Mouse (Mus musculus) gonadal fat pad, adult 2 months (tissue): ENCODE results near the gene Acap3. TPM values are rescaled to one million over a fixed set of nuclear protein-coding genes. Genes with fewer than 3 reads are reported as not detected.

Experiments
- DNase-seq: peaks from one replicate; pipeline ENCODE4 v3.0.0-alpha.2; 2012; ENCODE audit warnings: low read depth
- polyA plus RNA-seq: library from polyadenylated mRNA; depleted of rRNA; stranded (reverse); fragments of >200 nt; gene quantifications from 2 replicates; pipeline ENCODE4 v1.2.3, GENCODE M21; 2012; rRNA removed

The Acap3 gene
- polyA plus RNA-seq = 27.7 and 28.2 TPM in 2 replicates

DNA sequence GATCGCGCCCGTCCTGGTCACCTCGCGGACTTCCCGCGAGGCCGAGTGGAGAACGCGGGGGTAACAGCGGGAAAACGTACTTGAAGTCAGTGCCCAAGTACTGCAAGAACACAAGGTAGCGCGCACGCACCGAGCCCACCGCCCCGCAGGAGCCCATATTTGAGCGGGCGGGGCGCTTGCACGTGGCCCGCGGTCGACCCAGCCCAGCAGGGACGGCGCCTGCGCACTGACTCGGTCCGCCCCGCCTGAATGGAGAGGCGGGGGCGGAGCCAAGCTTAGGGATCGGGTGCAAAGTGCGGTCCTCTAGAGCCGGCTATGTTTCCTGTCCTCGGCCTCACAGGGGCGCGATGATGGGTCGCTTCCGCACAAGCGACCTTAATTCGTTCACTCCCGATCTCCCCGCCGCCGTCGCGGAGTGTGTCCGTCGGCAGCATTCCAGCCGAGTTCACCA is at the start of gene Acap3, which contains the start of gene Pusl1:
Gene Acap3 (plus strand): TSS at position 272 of the 451 bp plus-strand sequence.
Gene Pusl1 (minus strand): TSS at position 231 of the 451 bp plus-strand sequence.
- DNase-seq = no peak

DNA sequence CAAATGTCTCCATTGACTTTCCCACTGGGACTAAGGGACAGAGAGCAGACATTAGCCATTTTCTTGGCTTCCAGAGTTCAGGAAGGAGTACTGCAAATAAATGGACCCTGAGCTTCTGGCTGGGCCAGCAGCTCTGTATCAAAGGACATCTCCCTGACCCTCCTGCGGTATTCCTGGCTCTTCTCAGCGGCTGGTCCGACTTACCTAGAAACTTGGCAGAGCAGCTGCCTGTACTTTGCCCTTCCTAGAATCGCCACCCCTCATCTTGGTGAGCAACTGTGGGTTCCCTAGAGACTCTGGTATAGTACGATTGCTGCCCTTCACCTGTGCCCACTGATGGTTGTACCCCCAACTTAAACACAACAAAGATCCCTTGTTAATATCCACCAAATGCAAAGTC is 48.4 kb upstream of the Acap3 start:
- no peak for DNase-seq

DNA sequence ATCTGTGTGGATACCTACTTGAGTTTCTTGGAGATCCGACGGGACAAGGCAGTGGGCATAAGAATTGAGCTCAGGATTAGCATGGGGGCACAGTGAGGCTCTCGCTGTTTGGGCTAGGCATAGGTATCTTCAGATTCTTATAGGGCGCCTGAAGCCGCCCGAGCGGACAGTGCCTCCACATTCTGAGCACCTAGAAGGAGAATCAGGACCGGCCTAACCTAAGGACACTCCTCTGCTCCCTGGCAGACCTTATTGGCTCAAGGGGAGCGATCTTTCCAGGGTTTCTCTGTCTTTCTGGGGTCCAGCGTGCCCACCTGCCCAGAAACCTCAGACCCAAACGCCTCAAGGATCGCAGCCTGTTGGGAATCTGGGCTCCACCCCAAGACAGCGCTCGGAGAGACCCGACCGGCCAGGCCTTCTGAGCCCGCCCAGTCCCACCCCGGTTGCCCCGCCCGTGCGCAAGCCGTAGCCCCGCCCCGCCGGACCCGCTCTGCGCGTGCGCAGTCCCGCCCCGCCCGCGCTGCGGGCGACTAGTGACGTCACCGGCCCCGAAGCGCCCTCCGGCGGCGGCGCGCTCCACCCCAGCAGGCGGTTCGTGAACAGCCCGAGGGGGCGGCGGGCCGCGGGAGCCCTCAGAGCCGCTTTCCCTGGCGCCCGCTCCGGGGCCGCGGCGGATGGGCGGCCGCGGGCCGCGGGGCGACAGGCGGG is 44.6 kb upstream of the Acap3 start, which contains the start of gene Dvl1:
Gene Dvl1 (plus strand): TSS at position 532 of the 708 bp plus-strand sequence.
- no peak for DNase-seq

DNA sequence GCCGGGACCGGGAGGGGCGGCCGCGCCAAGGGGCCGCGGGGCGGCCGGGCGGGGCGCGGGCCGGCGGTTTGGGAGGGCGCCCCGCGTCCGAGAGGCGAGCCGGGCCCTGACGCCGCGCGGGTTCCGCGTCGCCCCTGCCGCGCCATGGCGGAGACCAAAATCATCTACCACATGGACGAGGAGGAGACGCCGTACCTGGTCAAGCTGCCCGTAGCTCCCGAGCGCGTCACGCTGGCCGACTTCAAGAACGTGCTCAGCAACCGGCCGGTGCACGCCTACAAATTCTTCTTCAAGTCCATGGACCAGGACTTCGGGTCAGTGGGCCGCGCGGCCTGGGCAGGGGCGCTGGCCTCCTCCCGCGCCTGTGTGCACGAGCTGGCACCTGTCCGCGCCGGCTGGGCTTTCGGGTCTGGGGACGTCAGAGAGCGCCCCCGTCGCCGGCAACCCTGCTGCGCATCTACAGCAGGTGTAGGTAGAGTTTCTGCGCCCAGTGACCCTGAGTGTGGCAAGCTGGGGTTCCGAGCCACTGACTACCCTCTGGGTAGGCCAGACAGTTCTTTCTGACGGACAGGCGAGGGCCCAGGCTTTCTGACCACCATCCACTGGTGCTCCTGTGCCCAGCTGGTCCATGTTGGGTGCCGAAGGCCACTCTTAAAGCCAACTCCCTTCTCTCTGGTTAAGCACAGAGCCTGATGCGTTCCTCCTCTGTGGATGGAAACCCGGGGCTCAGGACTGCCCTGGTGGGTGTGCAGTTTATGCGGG is 43.9 kb upstream of the Acap3 start:
- no peak for DNase-seq

DNA sequence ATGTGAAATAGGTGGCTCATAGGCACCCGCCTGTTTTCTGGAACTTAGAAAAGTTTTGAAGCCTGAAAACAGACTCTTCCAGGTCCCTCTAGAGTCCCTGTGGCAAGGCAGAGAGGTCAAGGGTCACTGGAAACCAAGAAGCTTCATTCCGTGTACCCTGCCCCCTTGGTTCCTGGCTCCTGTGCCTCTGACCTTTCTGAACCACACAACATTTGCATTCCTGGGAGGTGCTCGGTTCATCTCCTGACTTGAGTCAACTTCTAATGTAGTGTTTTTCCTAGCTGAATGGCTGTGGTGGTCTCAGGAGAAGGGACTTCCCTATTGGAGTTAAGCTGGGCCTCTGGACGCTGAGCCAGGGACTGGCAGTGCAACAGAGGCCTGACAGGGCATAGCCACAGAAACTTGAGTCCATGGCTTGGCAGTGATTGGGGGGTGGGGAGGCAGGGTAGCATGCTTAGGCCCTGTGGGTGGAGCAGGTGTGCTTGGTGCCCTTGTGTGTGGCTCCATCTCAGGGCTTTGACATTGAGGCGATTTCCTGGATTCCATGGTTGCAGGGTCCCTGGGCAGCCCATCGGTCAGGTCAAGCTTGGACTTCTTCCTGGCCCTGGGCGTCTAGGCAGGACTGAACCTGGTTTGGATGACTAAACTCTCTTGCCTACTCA is 43.1 kb upstream of the Acap3 start:
- no peak for DNase-seq

DNA sequence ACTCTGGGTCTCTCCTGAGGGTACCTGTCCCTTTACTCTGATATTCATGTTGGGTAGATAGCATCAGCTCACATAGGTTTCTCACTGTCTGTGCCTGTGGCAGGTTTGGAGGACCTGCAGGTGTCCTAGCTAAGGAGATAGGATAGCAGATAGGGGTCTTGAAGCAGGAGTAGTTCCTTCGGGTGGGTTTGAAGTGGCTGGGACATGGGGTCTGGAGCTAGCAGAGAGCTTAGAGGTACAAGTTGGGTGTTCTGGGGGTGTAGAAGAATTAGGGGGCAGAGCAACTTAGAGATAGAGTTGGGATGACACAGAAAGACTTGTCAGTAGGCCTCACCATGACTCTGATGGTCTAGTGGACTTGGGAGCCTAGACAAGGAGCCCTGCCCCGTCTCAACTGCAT is 42.2 kb upstream of the Acap3 start:
- DNase-seq = no peak

DNA sequence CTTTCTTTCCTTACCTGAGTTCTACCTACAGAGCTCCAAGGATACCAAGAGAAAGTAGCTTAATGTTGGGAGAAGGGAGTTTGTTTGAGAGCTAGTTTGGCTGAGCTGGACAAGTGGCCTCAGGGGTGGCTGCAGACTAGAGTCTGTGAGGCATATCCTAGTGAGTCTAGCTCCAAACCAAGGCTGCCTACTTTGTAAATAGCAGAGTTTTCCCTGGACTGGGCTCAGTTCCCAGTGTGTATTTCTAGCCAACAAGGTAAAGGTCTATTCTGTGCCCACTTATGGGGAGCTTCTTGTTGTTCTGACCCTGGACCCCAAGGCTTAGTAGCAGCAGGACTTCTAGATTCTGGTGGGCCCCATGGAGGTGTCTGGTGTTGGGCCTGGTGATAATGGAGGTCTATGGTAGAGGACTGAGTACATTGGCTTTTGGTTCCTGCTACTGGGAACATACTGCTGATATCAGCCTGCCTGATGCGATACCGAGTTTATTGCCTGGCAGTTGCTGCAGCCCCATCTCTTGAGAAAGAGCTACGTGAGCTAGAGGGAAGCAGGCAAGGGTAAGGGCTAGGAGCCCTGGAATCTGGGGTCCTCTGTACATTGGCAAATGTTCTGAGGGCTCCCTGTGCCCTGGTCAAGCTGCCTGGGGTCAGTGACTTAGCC is 41.7 kb upstream of the Acap3 start:
- no peak for DNase-seq

DNA sequence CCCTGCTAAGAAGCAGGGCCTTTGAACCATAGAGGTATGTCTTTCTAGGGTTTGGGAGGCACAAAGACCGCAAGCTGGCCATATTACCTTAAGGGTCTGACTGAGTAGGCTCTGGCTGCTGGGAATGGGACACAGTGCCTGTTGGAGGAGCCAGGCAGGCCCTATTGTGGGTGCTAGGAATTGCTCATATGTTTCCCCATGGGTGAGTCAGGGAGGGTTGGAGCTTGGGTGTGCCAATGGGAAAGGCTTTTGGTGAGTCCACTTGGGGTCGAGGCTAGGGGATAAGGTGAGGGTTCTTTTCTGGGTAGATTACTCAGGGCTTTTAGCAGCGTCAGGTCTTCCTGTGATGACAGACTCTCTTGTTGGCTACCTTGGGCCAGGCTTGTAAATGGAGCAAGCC is 40.3 kb upstream of the Acap3 start:
- DNase-seq = no peak

DNA sequence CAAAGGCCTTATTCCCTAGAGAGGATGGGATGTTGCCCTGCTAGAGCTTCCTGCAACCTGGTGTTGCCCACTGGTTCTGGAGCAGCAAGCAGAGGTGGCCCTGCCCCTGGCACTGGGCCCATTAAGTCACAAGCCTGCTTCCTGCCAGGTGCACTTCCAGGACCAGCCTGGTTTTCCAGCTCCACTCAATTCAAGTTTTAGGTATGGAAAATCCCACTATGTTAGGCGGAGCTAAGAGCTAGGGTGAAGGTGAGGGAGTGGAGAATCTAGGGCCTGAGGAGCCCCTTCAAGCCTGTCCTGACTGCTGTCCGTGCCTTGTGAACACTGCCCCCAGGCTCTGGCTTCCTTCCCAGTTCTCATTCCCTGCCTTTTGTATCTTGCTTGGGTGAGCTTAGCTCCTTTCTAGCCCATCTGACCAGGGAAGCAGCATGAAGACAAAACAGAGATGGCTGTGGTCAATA is 39.6 kb upstream of the Acap3 start:
- no peak for DNase-seq

DNA sequence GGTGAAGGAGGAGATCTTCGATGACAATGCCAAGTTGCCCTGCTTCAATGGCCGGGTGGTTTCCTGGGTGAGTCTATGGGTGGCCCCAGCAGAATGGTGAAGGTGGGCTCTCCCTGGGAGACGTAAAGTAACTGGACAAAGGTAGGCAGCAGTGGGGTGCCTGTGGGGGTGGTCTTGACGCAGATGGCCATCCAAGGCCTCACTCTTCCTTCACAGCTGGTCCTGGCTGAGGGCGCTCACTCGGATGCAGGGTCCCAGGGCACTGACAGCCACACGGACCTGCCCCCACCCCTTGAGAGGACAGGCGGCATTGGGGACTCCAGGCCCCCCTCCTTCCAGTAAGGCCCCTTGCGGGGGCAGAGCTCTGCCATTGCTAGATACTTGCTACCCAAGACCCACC is 38.2 kb upstream of the Acap3 start:
- no peak for DNase-seq

DNA sequence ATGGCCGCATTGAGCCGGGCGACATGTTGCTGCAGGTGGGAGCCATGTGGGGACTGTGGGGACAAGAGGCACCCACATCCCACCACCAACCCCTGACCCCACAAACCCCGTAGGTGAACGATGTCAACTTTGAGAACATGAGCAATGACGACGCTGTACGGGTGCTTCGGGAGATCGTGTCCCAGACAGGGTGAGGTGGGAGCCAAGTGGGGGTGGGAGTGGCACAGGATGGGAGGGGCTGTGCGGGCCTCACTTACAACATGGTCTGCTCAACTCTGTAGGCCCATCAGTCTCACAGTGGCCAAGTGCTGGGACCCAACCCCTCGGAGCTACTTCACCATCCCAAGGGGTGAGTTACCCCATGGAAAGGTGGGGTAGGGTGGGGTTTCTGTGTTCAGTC is 36.6 kb upstream of the Acap3 start:
- DNase-seq = no peak

DNA sequence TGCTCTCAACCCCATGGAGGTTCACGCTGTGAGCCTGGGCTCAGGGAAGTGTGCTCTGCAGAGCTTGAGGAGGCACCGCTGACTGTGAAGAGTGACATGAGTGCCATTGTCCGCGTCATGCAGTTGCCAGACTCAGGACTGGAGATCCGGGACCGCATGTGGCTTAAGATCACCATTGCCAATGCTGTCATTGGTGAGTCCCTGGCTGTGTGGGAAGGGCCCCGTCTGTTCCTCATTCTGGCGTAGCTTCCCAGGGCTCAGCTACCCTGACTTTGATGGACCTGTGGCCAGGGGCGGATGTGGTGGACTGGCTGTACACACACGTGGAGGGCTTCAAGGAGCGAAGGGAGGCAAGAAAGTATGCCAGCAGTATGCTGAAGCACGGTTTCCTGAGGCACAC is 35.6 kb upstream of the Acap3 start:
- DNase-seq = no peak

DNA sequence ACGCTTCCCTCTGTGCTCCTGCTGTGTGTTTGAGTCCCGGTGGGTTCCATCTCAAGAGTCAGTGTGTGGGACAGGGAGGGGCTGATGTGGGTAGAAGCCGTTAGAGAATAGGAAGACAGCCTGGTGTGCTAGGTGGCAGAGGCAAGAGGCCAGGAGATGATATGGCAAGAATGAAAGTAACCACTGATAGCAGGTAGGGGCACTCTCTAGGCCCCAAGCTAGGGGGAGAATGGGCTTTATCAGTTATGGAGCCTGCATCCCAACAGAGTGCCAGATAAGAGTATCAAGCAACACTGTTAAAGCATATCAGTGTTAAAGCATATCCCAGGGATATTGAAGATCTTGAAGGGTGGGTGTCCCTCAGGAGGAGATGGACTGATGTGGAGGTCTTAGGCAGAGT is 34.7 kb upstream of the Acap3 start:
- no peak for DNase-seq

DNA sequence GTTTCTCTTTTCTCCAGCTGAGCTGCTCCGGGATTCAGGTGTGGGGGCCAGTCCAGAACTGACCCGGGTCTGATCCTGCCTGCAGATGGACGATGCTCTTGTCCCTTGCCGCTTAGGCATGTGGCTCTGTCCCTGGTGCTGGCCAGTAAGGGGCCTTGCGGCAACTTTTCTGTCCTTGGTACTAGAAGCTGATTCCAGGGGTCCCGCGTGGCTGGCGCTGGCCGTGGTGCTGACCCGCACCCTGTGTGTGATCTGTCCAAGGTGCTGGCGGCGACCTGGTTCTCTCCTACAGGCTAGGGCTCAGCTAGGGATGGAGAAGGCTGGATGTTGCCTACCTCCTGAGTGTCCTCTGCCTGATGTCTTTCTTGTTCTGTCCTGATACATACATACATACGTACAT is 32.3 kb upstream of the Acap3 start:
- no peak for DNase-seq

DNA sequence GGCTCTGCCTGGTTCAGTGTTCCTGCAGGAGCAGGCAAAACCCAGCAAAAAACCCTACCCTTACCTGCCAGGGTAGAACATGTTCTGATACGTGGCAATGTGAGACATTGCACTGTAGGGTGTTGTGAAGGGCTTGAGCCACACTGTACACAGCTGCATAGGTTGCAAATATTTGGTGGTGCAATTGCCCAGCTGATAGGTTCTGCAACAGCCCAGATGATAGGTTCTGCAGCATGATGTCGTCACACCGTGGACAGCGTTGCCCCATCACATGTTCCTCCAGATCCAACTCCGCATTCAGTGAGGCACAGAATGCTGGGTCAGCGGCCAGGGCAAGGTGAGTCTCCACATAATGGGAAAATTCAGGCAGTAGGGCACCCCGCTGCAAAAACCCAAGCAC is 29.8 kb upstream of the Acap3 start:
- DNase-seq = no peak

DNA sequence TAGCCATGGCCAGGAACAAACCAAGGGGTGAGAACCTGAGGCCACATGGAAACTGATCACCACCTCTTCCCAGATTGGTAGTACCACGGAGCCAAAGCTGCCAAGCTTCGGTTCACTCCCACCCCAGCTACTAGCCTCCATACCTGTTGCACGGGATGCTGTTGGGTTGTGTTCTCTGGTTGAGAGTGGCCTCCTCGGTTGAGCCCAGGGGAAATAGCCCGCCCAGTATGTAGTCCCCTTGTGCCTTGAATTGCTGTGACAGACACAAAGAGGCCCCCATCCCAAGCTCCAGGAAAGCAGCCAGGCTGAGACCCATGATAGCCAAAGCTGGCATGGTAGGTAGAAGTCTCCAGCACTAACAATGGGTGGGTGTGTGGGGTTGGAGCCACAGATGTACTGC is 28.6 kb upstream of the Acap3 start, which contains the start of gene Tas1r3:
Gene Tas1r3 (minus strand): TSS at position 362 of the 400 bp plus-strand sequence.
- DNase-seq = no peak

DNA sequence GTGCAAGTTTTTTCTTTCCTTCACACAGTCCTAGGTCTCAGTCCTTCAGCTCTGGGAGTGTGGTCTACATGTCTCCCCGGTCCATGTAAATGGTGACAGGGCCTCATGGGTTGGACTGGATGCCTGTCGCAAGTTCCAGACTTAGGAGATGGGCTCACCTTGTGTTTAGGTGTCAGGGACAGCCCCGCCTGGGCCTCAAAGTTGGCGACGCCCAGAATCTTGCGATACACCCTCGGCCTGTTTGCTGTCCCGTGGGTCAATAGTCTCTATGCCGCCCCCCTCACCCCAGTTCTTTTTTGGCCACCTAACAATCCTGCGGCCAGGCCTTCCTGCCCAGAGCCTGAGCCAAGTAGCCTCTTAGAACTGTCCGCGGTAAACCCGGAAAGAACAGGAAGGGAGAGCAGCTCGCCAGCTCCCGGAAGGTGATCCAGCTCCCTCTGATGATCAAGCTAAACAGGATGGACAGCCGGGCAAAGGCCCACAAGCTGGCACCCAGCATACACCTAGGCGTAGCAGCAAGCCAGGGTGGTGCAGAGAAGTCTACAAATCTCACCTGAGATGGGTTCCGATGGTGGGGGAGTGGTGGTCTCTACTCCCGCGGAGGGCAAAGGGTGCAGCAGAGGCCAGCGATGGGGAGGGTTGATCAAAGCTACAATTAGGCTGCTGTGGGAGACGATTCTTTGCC is 22.9 kb upstream of the Acap3 start:
- no peak for DNase-seq

DNA sequence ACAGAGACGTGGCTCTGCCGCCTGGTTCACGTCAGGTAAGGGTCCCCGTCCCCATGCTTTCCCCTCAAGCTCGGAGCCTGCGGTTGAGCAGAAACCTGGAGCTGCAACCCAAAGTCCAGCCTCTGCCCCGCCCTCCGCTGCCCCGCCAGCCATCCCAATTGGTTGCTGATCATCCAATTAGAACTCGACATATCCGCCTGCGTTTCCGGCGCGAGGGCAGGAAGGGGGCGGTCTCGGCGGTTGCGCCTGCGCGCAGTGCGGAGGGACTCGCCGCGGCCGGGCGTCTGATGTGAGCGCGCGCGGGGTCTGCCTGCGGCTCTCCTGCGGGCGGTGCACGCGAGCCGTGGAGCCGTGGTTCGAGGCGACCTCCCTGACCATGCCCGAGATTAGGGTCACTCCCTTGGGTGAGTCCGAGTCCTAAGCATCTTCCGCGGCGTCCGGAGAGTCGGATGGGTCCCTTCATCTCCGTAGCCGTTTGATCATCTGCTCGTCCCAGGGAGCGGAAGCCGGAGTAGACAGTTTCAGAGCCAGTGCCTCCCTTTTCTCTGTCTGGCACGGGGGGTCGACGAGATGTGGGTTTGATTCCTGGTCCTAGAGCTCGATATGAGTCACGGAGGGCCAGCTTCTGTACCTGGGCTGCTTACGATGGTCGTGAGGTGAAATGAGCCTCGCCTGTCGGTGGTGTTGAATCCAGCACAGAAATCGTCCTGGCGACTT is 22.1 kb upstream of the Acap3 start, which contains the start of the genes Cptp and Ints11:
Gene Cptp (minus strand): TSS at position 124 of the 717 bp plus-strand sequence.
Gene Ints11 (plus strand): TSS at position 230 of the 717 bp plus-strand sequence.
- DNase-seq = no peak

DNA sequence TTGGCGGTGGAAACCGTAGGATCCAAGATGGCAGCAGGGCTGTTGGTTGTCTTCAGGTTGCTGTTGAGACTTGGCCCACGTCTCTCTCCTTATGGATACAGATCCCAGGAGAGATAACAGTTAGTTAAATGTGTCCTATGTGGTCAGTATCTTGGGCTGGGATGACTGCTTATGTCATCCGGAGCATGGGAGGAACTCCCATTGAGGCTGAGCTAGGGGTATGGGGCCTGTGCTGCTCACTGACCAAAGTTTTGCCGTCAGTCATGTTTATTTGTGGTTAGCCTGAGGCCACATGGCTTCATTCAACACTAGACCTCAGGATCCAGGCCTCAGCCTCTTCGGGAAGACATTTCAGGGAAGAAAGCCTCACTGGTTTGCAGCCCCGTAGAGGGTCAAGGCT is 20.2 kb upstream of the Acap3 start:
- DNase-seq = no peak

DNA sequence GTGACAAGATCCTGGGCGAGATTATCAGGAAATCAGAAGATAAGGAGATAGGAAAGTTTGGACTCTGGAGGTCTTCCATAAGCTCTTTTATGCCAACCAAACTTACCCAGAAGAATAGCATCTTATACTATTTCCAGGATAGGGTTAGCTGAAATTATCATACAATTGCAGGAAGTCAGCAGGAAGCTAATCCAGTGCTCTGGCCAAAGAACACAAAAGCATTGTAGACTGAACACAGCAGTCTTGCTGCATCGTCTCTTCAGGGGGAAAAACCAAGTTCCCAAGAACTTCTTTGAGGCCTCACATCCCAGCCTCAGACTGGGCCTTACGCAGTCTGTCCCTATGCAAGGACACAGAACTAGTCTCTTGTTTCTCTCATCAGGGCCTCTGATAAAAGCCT is 8.0 kb upstream of the Acap3 start:
- no peak for DNase-seq
